Mouse (Mus musculus): ENCODE measurements at regions not wholly inside any gene's neighbourhood (a gene's known extent, or its start where the extent isn't known, plus 50 kb on each side); places are given as distances from the start of the nearest gene placed in this dataset.

DNA sequence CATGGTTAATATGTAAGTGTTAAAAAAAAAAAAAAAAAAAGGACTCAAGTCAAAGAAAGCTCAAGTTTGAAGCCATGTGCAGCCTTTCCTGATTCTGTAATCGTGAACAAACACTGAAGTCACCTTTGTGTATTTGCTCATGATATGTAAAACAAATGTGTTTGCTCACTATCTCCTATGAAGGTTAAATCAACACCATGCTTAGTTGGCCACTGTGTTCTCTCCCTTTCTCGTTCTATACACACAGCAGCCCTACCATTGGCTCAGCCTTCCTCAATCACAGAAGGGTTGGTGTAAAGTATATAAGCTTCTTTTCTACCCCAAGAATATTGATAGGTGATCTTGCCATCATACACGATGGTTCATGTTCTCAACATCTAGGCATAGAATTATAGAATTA, 409.7 kb upstream of the Atp2b1 start:
- Histone ChIP-seq H3K36me3 (no peaks in the 10 kb centered on the region), H3K9me3 (replicated peaks) (no peaks in the 10 kb centered on the region), H3K4me3 (replicated peaks) (no peak overlapping the region), H3K9ac (no peak overlapping the region), H3K27me3 (no peaks in the 10 kb centered on the region), H3K27ac (no peak overlapping the region), H3K4me2 (no peak overlapping the region), H3K4me1 (no peaks in the 10 kb centered on the region)
- WGBS, result 86% methylated on average over 3 of the region's 3 CpGs
- no peak for ATAC-seq (replicated peaks; ENCODE audit: low FRiP score)

DNA sequence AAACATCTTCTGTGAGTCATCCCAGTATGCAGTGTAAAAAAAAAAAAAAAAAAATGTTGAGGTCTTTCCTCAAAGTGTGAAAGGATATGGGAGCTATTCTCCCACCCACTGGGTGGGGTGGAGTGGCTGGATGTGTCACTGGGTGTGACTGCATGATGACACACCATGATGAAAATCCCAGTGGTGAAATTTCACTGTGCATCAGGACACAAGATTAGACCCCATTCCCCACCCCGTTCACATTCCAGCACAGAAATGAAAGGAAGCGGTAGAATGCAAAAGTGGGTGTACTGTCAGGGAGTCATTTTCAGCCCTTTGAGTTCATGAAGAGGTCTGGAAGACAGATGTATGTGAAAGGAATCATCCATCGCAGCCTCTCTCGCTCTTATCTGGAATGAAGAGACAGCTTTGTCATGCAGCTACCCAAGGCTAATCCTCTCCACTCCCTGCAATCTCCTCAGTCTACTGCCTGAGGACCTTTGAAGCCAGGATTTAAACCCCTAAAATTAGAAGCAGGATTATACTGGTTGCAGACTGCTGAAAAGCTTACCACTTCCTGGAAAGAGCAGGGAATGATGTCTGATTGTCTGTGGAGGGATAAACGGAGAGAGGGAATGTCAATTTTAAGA, 405.6 kb upstream of the Atp2b1 start:
- Histone ChIP-seq H3K36me3 (no peaks in the 10 kb centered on the region), H3K9me3 (replicated peaks) (no peaks in the 10 kb centered on the region), H3K4me2 (no peak overlapping the region), H3K9ac (no peak overlapping the region), H3K27ac (no peak overlapping the region), H3K27me3 (no peaks in the 10 kb centered on the region), H3K4me1 (no peaks in the 10 kb centered on the region), H3K4me3 (replicated peaks) (no peak overlapping the region)
- 62% methylated on average over 5 of the region's 5 CpGs for WGBS
- no peak for ATAC-seq (replicated peaks; ENCODE audit: low FRiP score)

DNA sequence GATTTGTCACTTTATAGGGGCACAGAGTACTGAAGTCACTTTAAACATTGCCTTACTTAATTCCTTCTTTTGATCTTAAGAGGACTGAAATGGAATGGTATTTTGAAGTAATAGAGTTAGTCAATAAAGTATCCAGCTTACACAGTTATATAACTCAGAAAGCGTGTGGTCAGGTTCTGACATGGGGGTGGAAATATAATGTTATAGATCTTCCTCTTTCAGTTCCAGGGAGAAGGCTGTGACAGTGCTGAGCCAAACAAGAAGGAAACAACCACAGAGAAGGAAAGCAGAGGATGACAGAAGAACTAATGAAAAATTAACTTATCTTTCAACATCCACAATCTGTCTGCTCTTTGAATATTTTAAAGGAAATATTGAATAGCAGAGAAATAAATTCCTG, 399.4 kb upstream of the Atp2b1 start:
- 78% methylated on average over 1 of the region's 1 CpGs for WGBS
- H3K27ac ChIP-seq, result no peak overlapping the region
- H3K9me3 ChIP-seq (replicated peaks), result no peaks in the 10 kb centered on the region
- H3K4me1 ChIP-seq, result no peaks in the 10 kb centered on the region
- H3K9ac ChIP-seq, result no peak overlapping the region
- H3K4me2 ChIP-seq, result no peak overlapping the region
- H3K4me3 ChIP-seq (replicated peaks), result no peak overlapping the region
- H3K27me3 ChIP-seq, result no peaks in the 10 kb centered on the region
- no peak for ATAC-seq (replicated peaks; ENCODE audit: low FRiP score)
- no peaks in the 10 kb centered on the region for H3K36me3 ChIP-seq

DNA sequence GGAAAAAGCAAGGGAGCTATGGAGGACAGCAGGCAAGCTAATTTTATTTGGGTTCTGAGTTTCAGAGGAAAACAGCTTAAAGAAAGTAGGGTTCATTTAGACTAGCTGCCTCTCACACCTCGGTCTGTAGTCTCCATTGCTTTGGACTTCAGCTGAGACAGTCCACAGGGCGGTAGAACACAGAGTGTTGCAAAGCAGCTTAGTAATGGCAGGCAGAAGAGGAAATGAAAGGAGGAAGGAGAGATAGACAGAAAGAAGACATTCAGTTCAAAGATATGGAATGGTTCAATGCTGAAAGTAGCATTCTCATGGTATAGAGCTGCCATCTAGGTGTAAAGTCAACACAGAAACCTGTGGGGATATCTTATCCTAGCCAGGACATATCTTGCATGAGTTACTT, 396.6 kb upstream of the Atp2b1 start:
- H3K9me3 ChIP-seq (replicated peaks), result no peaks in the 10 kb centered on the region
- H3K4me1 ChIP-seq, result no peaks in the 10 kb centered on the region
- WGBS, result 80% methylated on average over 2 of the region's 2 CpGs
- no peak overlapping the region for H3K4me2 ChIP-seq
- H3K9ac ChIP-seq, result no peak overlapping the region
- no peaks in the 10 kb centered on the region for H3K36me3 ChIP-seq
- no peak for ATAC-seq (replicated peaks; ENCODE audit: low FRiP score)
- H3K27ac ChIP-seq, result no peak overlapping the region
- no peaks in the 10 kb centered on the region for H3K27me3 ChIP-seq
- no peak overlapping the region for H3K4me3 ChIP-seq (replicated peaks)

DNA sequence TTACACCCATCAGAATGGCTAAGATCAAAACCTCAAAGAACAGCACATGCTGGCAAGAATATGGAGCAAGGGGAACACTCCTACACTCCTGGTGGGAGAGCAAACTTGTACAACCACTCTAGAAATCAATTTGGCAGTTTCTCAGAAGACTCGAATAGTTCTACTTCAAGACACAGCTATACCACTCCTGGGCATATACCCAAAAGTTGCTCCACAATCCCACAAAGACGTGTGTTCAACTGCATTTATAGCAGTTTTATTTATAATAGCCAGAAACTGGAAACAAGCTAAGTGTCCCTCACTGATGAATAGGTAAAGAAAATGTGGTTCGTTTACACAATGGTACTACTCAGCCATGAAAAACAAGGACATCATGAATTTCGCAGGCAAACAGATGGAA, 384.6 kb upstream of the Atp2b1 start:
- Histone ChIP-seq H3K27me3 (no peaks in the 10 kb centered on the region), H3K4me2 (no peak overlapping the region), H3K9ac (no peak overlapping the region), H3K27ac (no peak overlapping the region), H3K36me3 (no peaks in the 10 kb centered on the region), H3K4me3 (replicated peaks) (no peak overlapping the region), H3K9me3 (replicated peaks) (no peaks in the 10 kb centered on the region), H3K4me1 (no peaks in the 10 kb centered on the region)
- ATAC-seq (replicated peaks; ENCODE audit: low FRiP score), result no peak
- WGBS, result 82% methylated on average over 4 of the region's 4 CpGs

DNA sequence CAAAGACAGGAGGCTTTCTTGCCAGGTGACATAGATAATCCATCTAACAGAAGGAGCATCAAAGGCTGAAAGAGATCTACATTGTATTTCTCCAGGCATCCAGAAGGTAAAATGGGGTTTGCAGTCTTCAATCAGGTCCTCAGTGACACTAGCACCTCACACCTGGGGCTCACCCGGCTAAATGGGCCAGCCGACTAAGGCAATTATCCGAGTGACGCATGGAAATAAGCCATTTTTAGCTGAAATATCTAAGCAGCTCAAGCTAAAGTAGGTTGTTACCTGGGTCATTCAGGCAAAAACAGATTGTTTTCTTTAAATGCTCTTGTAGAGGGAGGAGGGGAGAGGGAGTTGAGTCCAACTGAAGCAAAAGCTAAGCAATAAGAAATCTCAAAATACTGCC, 382.8 kb upstream of the Atp2b1 start:
- ATAC-seq (replicated peaks; ENCODE audit: low FRiP score), result no peak
- H3K9ac ChIP-seq, result no peak overlapping the region
- 89% methylated on average over 4 of the region's 4 CpGs for WGBS
- H3K27ac ChIP-seq, result no peak overlapping the region
- H3K9me3 ChIP-seq (replicated peaks), result no peaks in the 10 kb centered on the region
- no peaks in the 10 kb centered on the region for H3K27me3 ChIP-seq
- no peak overlapping the region for H3K4me2 ChIP-seq
- no peaks in the 10 kb centered on the region for H3K4me1 ChIP-seq
- no peaks in the 10 kb centered on the region for H3K36me3 ChIP-seq
- no peak overlapping the region for H3K4me3 ChIP-seq (replicated peaks)

DNA sequence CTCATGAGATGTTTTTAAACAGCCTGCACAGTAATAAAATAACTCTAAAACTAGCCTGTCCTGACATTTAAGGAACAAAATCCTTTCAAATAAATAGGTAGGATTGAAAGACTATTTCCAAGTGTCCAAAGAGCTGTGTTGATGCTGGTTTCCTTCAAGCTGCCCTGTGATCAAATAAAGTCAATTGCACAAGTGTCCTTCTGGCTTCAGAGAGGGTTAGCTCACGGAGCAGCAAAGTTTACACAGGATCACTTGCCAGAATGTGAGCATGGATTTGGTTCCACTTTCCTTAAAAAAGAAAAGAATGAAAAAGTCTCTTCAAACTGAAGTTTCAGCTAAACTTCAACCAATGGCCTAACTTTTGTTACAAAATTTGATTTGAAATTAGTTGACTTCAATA, 375.5 kb upstream of the Atp2b1 start:
- Histone ChIP-seq H3K4me3 (replicated peaks) (no peak overlapping the region), H3K9ac (no peak overlapping the region), H3K36me3 (no peaks in the 10 kb centered on the region), H3K4me2 (no peak overlapping the region), H3K9me3 (replicated peaks) (no peaks in the 10 kb centered on the region), H3K27ac (no peak overlapping the region), H3K27me3 (no peaks in the 10 kb centered on the region), H3K4me1 (peaks cover 6% of the 10 kb centered on the region)
- no peak for ATAC-seq (replicated peaks; ENCODE audit: low FRiP score)
- WGBS, result 48% methylated on average over 1 of the region's 1 CpGs

DNA sequence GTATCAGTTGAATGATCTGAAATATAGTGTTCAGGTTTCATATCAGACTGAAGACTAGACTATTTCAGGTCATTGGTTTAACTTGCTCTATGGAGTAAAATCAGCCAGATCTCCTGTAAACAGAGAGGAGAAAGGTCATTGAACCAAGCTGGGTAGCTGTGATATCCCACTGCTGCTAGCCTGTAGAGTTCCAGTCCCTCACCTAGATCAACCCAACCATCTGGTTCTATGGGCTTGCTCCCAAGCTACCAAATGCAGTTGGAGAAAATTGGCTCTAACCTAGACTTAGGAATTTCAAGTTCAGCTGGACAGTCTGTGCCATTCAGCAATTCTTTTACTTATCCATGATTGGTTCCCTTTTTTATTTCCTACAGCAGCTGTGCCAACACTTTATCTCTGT, 373.1 kb upstream of the Atp2b1 start:
- ATAC-seq (replicated peaks; ENCODE audit: low FRiP score), result no peak
- no peak overlapping the region for H3K4me3 ChIP-seq (replicated peaks)

DNA sequence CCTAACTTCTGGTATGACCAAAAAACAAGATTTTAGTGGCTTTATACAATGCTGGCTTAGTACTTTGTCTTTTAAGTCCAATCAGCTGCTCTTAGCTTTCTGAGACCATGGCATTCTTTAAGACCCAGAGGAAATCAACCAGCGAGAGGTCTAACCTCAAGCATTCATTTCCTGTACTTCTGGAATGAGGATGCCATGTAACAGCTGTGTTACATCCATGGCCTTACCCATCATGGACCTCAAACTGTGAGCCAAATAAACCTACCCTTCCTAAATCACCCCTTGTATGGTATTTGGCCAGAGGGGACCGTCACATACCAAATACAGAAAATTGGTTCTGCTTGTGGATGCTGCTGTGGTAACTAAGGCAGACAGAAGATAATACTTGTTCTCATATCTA, 372.1 kb upstream of the Atp2b1 start:
- Histone ChIP-seq H3K27ac (no peak overlapping the region), H3K4me1 (peaks cover 10% of the 10 kb centered on the region), H3K4me3 (replicated peaks) (no peak overlapping the region), H3K9ac (no peak overlapping the region), H3K4me2 (no peak overlapping the region), H3K36me3 (no peaks in the 10 kb centered on the region), H3K9me3 (replicated peaks) (no peaks in the 10 kb centered on the region), H3K27me3 (no peaks in the 10 kb centered on the region)
- ATAC-seq (replicated peaks; ENCODE audit: low FRiP score), result no peak
- WGBS, result 90% methylated on average over 2 of the region's 2 CpGs

More for the DNA sequence above, 373.1 kb upstream of the Atp2b1 start:
- no peak overlapping the region for H3K27ac ChIP-seq
- no peaks in the 10 kb centered on the region for H3K9me3 ChIP-seq (replicated peaks)
- no peaks in the 10 kb centered on the region for H3K27me3 ChIP-seq
- no peaks in the 10 kb centered on the region for H3K36me3 ChIP-seq
- H3K4me2 ChIP-seq, result no peak overlapping the region
- no peak overlapping the region for H3K9ac ChIP-seq
- H3K4me1 ChIP-seq, result peaks cover 10% of the 10 kb centered on the region

DNA sequence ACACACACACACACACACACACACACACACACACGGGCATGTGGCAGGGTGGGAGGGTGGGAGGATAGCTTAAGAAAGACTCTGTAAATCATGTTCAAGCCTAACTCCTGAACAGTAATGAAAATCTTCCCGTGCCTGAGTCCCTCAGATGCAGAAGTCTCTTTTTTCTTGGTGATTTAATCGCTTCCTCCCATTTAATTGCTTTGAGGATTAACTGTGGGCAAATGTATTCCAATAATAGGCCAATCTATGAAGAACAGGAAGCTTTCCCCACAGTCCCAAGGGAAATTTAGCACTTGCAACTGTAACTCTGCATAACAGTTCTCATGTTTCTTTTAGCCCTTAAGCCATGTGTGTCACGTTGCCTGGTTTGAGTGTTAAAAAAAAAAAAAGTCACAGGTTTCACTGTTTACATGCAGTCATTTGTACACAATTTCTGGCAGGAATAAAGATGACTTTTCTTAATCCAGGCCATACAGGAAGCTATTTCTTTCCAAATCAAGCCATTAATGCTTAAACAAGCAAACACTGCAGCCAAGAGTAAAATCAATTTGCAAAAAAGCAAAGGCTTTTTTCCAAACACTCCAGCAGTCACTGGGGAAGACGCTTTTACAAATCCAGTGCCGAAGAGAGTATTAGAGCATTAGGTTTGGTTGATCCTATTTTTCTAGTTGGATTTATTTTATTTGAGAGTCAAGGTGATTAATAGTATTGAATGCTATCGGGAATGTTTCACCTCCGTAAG, 370.8 kb upstream of the Atp2b1 start:
- Histone ChIP-seq H3K36me3 (no peaks in the 10 kb centered on the region), H3K4me3 (replicated peaks) (no peak overlapping the region), H3K27me3 (no peaks in the 10 kb centered on the region), H3K9ac (no peak overlapping the region), H3K4me1 (peaks cover 10% of the 10 kb centered on the region), H3K4me2 (no peak overlapping the region), H3K27ac (peak overlapping the region; percentile 13; the same call in 1 of the 2 replicates), H3K9me3 (replicated peaks) (no peaks in the 10 kb centered on the region)
- WGBS, result 15% methylated on average over 8 of the region's 8 CpGs
- peak; percentile 73 for ATAC-seq (replicated peaks; ENCODE audit: low FRiP score)

DNA sequence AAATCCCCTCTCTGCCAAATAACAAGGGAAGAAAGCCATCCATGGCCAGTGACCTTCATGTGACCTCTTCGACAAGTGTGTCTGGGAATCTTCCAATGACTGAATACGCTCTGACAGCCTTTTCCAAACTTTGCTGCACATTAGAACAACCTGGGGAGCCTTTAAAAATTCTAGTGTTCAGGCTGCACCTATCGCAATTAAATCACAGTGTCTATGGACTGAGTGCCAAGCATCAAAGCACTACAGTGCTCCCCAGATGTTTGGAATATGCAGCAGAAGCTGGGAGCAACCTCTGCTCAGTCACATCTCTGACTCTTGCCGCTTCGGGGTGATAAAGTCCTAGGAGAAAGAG, 370.2 kb upstream of the Atp2b1 start:
- no peak for ATAC-seq (replicated peaks; ENCODE audit: low FRiP score)
- Histone ChIP-seq H3K4me2 (no peak overlapping the region), H3K9me3 (replicated peaks) (no peaks in the 10 kb centered on the region), H3K4me1 (peaks cover 10% of the 10 kb centered on the region), H3K27ac (peak overlapping the region; percentile 13; the same call in 1 of the 2 replicates), H3K9ac (no peak overlapping the region), H3K36me3 (no peaks in the 10 kb centered on the region), H3K4me3 (replicated peaks) (no peak overlapping the region), H3K27me3 (no peaks in the 10 kb centered on the region)
- WGBS, result 50% methylated on average over 5 of the region's 5 CpGs

DNA sequence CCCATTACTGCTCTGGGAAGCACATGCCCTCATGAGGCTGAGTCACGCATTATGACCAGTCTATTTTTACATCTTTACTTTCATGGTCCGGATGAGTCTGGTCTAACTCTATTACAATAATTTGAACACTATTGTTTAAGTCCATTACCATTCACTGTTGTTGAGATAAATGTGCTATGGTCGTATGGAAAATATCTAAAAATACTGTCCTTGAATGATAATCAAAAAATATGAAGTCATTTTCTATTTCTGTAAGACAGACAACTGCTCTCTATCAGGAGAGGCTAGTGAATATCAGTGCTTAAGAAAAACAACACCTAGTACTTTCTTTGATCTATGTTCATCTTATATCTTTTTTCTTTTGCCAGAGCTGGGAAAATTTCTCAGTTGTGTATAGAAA, 359.6 kb upstream of the Atp2b1 start:
- no peaks in the 10 kb centered on the region for H3K36me3 ChIP-seq
- no peak overlapping the region for H3K27ac ChIP-seq
- no peaks in the 10 kb centered on the region for H3K4me1 ChIP-seq
- no peaks in the 10 kb centered on the region for H3K9me3 ChIP-seq (replicated peaks)
- H3K4me2 ChIP-seq, result no peak overlapping the region
- WGBS, result 89% methylated on average over 3 of the region's 3 CpGs
- H3K4me3 ChIP-seq (replicated peaks), result no peak overlapping the region
- H3K27me3 ChIP-seq, result no peaks in the 10 kb centered on the region
- no peak for ATAC-seq (replicated peaks; ENCODE audit: low FRiP score)
- no peak overlapping the region for H3K9ac ChIP-seq
